Mouse (Mus musculus): ENCODE measurements around the gene Bcar3. TPM values are rescaled to one million over a fixed set of nuclear protein-coding genes. Genes with fewer than 3 reads are reported as not detected.

Gene Bcar3
- total and polyA plus RNA-seq, 3 experiments = not detected

- no peaks in the 10 kb centered on the region for H3K79me2 ChIP-seq (ENCODE audit: control insufficient read depth, insufficient read depth, low read length, poor library complexity)
These were observed 152.7 kb downstream of the Bcar3 start for GRCm38 (mm10) chr3:122446678-122447077.

DNA sequence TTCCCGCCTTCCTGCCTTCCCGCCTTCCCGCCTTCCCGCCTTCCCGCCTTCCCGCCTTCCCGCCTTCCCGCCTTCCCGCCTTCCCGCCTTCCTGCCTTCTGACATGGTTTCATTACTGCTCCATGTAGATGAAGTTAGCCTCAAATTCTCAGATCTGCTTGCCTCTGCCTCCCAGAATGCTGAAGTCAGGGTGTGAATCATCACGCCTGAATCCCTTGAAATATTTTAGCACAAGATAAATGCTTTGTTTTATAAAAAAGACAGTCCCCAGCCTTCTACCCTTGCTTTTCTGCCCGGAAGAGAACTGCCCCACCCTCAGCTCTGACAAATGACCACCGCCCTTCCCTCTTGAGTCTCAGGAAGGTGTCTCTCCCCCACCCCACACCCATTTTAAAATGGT, 154.3 kb downstream of the Bcar3 start:
- no peak for DNase-seq (ENCODE audit: low read depth, low spot score)
- TF ChIP-seq ZC3H11A (IDR thresholded peaks at IDR 0.05; ENCODE audit: low read depth, low read length) = no peak
- TF ChIP-seq ZMIZ1 (IDR thresholded peaks at IDR 0.05; ENCODE audit: low read depth, low read length) = no peak
- no peak for TF ChIP-seq MYC (IDR thresholded peaks at IDR 0.05; ENCODE audit: low read depth, low read length)
- no peak for TF ChIP-seq POLR2AphosphoS5 (IDR thresholded peaks at IDR 0.05; ENCODE audit: borderline replicate concordance, low read depth, low read length)
- TF ChIP-seq ZKSCAN1 (IDR thresholded peaks at IDR 0.05; ENCODE audit: low read depth, low read length) = no peak
- H3K9ac ChIP-seq (ENCODE audit: control insufficient read depth, low read depth, low read length, poor library complexity, severe bottlenecking) = no peak overlapping the region
- no peak overlapping the region for H3K27ac ChIP-seq (ENCODE audit: control insufficient read depth, low read depth, low read length)
- H3K4me1 ChIP-seq (ENCODE audit: control insufficient read depth in 1 of 2, insufficient read depth in 2 of 2, low read length in 2 of 2) = no peaks in the 10 kb centered on the region
- H3K4me3 ChIP-seq (ENCODE audit: control insufficient read depth in 1 of 2, insufficient read depth in 1 of 2, low read depth in 2 of 2, low read length in 2 of 2) = no peak overlapping the region
- H3K79me2 ChIP-seq (ENCODE audit: control insufficient read depth, insufficient read depth, low read length, poor library complexity) = no peaks in the 10 kb centered on the region
- H3K9me3 ChIP-seq (replicated peaks; ENCODE audit: insufficient read depth, low read length) = no peaks in the 10 kb centered on the region
- no peaks in the 10 kb centered on the region for H3K27me3 ChIP-seq (ENCODE audit: control insufficient read depth in 1 of 2, insufficient read depth in 2 of 2, low read length in 2 of 2)
- H3K36me3 ChIP-seq (ENCODE audit: control insufficient read depth in 1 of 2, insufficient read depth in 2 of 2, low read length in 2 of 2) = no peaks in the 10 kb centered on the region

More at GRCm38 (mm10) chr3:122446678-122447077, 152.7 kb downstream of the Bcar3 start:
- Histone ChIP-seq H3K27ac (ENCODE audit: control insufficient read depth, low read depth, low read length) (no peak overlapping the region), H3K4me3 (ENCODE audit: control insufficient read depth in 1 of 2, insufficient read depth in 1 of 2, low read depth in 2 of 2, low read length in 2 of 2) (no peak overlapping the region), H3K27me3 (ENCODE audit: control insufficient read depth in 1 of 2, insufficient read depth in 2 of 2, low read length in 2 of 2) (no peaks in the 10 kb centered on the region), H3K9ac (ENCODE audit: control insufficient read depth, low read depth, low read length, poor library complexity, severe bottlenecking) (no peak overlapping the region), H3K36me3 (ENCODE audit: control insufficient read depth in 1 of 2, insufficient read depth in 2 of 2, low read length in 2 of 2) (no peaks in the 10 kb centered on the region), H3K9me3 (replicated peaks; ENCODE audit: insufficient read depth, low read length) (no peaks in the 10 kb centered on the region), H3K4me1 (ENCODE audit: control insufficient read depth in 1 of 2, insufficient read depth in 2 of 2, low read length in 2 of 2) (no peaks in the 10 kb centered on the region)
- no peak for DNase-seq (ENCODE audit: low read depth, low spot score)
- no peak for TF ChIP-seq POLR2A (IDR thresholded peaks at IDR 0.05; ENCODE audit: control insufficient read depth in 1 of 2, insufficient read depth in 1 of 2, low read depth in 1 of 2, low read length in 2 of 2, poor library complexity in 1 of 2)
- no peak for TF ChIP-seq MEF2A (IDR thresholded peaks at IDR 0.05; ENCODE audit: extremely low read depth, insufficient replicate concordance, low read depth, low read length, poor library complexity, severe bottlenecking)
- no peak for TF ChIP-seq BHLHE40 (IDR thresholded peaks at IDR 0.05; ENCODE audit: borderline replicate concordance, low read depth, low read length)
- TF ChIP-seq ZNF384 (IDR thresholded peaks at IDR 0.05; ENCODE audit: low read depth, low read length) = no peak
- TF ChIP-seq CTCF (IDR thresholded peaks at IDR 0.05 in 2 of 3, conservative IDR thresholded peaks at IDR 0.05 in 1 of 3; ENCODE audit: control insufficient read depth in 1 of 3, insufficient read depth in 1 of 3, low read depth in 2 of 3, low read length in 3 of 3, poor library complexity in 1 of 3, severe bottlenecking in 1 of 3) = no peak
- TF ChIP-seq RAD21 (IDR thresholded peaks at IDR 0.05; ENCODE audit: low read depth, low read length) = no peak
- TF ChIP-seq MAFK (IDR thresholded peaks at IDR 0.05; ENCODE audit: borderline replicate concordance, low read depth, low read length) = no peak
- no peak for TF ChIP-seq CHD1 (IDR thresholded peaks at IDR 0.05; ENCODE audit: low read depth, low read length)
- no peak for TF ChIP-seq MYC (IDR thresholded peaks at IDR 0.05; ENCODE audit: low read depth, low read length)
- no peak for TF ChIP-seq USF1 (IDR thresholded peaks at IDR 0.05; ENCODE audit: low read depth, low read length)
- no peak for TF ChIP-seq HCFC1 (IDR thresholded peaks at IDR 0.05; ENCODE audit: low read depth, low read length)
- no peak for TF ChIP-seq RCOR1 (IDR thresholded peaks at IDR 0.05; ENCODE audit: low read depth, low read length)
- no peak for TF ChIP-seq CHD2 (IDR thresholded peaks at IDR 0.05; ENCODE audit: low read length)
- no peak for TF ChIP-seq ZKSCAN1 (IDR thresholded peaks at IDR 0.05; ENCODE audit: low read depth, low read length)

Data from MEL (cell line).